Mouse (Mus musculus): ENCODE measurements at regions not wholly inside any gene's neighbourhood (a gene's known extent, or its start where the extent isn't known, plus 50 kb on each side); places are given as distances from the start of the nearest gene placed in this dataset.
A peak's percentile ranks its signal among the peaks of the same experiment; 100 is the strongest.

DNA sequence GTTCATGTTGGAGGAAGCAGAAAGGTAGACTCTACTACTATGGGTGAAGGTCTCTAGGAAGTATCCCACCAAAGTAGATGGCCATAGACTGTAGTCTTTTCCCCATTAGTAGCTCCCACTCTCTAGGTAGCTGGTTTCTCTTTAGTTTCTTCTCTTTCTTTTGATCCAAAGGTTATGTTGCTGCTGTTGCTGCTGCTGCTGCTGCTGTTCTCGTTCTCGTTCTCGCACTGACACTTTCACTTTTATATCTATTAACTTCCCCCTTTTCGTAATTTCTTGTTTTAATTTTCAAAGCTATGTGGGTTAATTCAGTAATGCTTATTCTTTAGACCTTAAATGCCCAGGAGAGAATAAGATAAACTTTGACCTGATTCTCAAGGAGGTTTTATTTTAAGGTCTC is 58.3 kb downstream of the Tmem100 start:
- no peak for DNase-seq (ENCODE audit: low spot score)

DNA sequence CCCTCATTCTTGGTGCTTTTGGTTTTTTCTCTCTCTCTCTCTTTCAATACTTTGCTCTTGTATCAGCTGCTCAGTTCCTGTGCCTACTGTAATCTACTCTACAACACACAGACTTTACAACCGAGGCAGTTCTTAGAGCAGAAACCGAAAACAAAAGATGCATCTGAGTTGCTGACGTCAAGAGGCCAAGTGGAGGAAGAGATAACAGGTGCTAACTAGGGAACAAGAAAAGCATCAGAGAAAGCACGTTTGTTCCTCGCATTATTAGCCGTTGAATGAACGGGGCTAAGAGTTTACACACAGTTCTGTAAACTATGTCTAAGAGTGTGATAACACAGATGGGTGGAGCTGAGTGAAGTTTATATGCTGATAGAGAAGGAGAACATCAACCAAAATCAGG is 63.9 kb downstream of the Tmem100 start:
- no peak for DNase-seq (ENCODE audit: low spot score)

GRCm38 (mm10) chr11:90094700-90095355 is 64.7 kb downstream of the Tmem100 start:
- no peak for DNase-seq (ENCODE audit: low spot score)

DNA sequence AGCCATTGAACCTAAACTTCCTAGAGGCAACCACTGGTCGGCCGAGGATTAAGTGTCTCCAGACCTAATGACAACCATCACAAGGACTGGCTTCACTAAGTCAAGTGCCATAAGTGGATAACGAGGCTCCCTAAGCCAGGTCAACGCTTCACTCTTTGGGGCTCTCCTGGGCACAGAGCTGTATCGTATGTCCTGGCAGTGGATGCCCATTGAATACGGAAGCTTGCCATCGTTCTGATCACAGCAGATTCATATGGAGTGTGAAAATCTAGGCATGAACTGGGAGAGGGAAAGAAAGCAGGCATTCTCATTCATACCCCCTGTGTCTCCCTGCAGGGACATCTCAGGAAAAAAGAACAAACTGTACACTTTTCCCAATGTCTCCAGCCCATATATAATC is 68.3 kb downstream of the Tmem100 start:
- DNase-seq (ENCODE audit: low spot score): no peak

- no peak for DNase-seq (ENCODE audit: low spot score)
Measured at GRCm38 (mm10) chr11:90099178-90099577, 69.0 kb downstream of the Tmem100 start.

- DNase-seq (ENCODE audit: low spot score): no peak
Measured at GRCm38 (mm10) chr11:90100161-90100560, 70.0 kb downstream of the Tmem100 start.

- peak; percentile 59 for DNase-seq (ENCODE audit: low spot score)
Measured at GRCm38 (mm10) chr11:90101284-90101683, 71.1 kb downstream of the Tmem100 start.

- DNase-seq (ENCODE audit: low spot score): no peak
Measured at GRCm38 (mm10) chr11:90106063-90106798, 76.1 kb downstream of the Tmem100 start.

GRCm38 (mm10) chr11:90109681-90110111 is 77.8 kb upstream of the Gm45716 start:
- DNase-seq (ENCODE audit: low spot score): no peak

DNA sequence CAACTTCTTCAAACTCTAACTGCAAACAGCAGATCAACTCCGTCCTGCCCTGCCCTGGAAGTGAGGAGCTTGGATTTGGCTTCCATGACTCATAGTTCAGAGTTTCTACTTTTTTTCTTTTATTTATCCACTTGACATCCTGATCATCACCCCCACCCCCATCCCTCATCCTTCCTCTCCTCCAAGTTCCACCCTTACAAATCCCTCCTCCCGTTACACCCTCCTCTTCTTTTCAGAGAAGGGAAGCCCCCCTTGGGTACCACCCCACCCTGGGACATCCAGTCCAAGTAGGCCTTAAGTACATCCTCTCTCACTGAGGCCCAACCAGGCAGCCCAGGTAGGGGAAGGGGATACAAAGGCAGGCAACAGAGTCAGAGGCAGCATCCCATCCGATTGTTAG is 77.3 kb upstream of the Gm45716 start:
- no peak for DNase-seq (ENCODE audit: low spot score)

DNA sequence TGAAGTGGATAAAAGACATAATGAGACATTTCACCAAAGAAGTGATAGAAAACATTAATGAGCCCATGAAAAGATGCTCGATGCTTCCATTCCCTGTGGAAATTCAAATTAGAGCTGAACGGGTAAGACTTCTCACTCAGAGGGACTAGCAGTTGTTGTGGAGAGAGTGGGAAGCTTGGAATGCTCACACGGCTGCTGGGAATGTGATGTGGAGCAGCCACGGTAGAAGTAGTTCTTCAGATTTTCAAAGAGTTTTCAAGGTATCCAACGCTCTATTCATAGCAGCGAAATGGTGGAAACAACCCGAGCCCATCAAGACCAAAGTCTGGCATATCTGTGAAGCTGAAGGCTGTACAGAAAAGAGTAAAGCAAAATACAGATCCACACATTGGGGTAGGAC is 75.3 kb upstream of the Gm45716 start:
- no peak for DNase-seq (ENCODE audit: low spot score)

GRCm38 (mm10) chr11:90116676-90117663 is 70.5 kb upstream of the Gm45716 start:
- no peak for DNase-seq (ENCODE audit: low spot score)

GRCm38 (mm10) chr11:90117664-90118295 is 69.7 kb upstream of the Gm45716 start:
- DNase-seq (ENCODE audit: low spot score): no peak

DNA sequence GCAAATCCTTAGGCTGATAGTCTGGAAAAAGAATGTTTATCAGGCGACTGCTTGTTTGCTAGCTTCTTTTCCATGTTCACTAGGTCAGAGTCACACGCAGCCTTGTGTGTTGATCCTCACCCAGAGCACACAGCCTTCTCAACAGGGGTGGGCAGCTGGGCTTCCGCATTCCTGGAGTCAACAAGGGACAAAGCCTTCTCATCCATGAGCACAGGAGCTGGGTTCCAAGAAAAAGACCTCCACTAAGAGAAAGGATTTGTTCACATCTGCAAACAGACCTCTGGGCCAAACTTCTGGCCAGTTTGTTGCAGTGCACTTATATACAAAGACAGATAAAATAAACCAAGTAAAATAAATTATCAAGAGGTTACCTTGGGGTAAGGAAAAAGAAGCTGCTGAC is 65.6 kb upstream of the Gm45716 start:
- DNase-seq (ENCODE audit: low spot score): peak; percentile 37

DNA sequence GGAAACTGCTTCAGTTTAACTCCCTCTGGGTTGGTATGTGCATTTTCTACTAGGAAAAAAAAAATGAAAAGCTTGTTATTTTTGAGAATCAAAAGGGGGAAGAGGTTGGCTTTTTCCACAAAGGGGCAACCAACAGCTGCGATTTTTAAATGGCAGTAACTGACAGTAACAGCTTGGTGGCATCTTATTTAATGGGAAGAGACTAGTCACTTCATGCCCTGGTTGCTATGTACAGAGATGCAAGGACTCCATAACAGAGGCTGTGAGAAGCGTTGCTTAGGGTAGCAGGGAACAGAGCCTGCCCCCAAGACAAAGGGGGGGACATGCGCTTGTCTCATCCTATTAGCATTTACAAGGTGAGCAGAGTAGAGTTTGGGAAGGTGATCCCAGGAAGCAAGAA is 64.8 kb upstream of the Gm45716 start:
- no peak for DNase-seq (ENCODE audit: low spot score)

- peak; percentile 54 for DNase-seq (ENCODE audit: low spot score)
Measured at GRCm38 (mm10) chr11:90123851-90124250, 63.6 kb upstream of the Gm45716 start.

- DNase-seq (ENCODE audit: low spot score): no peak
Measured at GRCm38 (mm10) chr11:90126289-90126688, 61.2 kb upstream of the Gm45716 start.

- peak; percentile 47 for DNase-seq (ENCODE audit: low spot score)
Measured at GRCm38 (mm10) chr11:90128865-90129415, 58.5 kb upstream of the Gm45716 start.

- peak; percentile 63 for DNase-seq (ENCODE audit: low spot score)
Measured at GRCm38 (mm10) chr11:90129793-90130624, 57.5 kb upstream of the Gm45716 start.

GRCm38 (mm10) chr11:90130635-90131034 is 56.8 kb upstream of the Gm45716 start:
- DNase-seq (ENCODE audit: low spot score): peak; percentile 26
